Mouse (Mus musculus): ENCODE measurements at regions not wholly inside any gene's neighbourhood (a gene's known extent, or its start where the extent isn't known, plus 50 kb on each side); places are given as distances from the start of the nearest gene placed in this dataset.

DNA sequence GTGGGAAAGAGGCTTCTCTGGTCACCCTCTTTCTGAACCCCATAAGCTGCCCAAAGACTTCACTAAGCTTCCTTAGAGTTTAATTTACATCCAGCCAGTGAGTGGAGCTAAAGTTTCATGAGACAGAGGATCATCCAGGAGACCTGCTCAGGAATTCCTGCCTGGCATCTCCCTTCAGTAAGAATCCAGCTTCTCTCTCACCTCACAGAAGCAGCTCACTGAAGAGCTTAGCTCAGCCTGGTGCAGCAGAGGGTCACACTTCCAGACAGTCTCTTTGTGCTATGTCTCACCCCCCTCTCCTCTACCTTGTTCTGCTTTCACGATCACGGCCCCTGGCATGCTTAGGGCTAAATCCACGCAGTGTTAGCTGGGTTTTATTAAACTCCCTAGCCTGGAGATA, 133.7 kb upstream of the Api5 start:
- no peak for TF ChIP-seq CTCF (IDR thresholded peaks at IDR 0.05; ENCODE audit: borderline replicate concordance, extremely low read depth, insufficient read depth, insufficient read length)
- TF ChIP-seq POLR2A (IDR thresholded peaks at IDR 0.05; ENCODE audit: borderline replicate concordance, extremely low read depth, insufficient read depth, insufficient read length, poor library complexity, severe bottlenecking) = no peak
